Mouse (Mus musculus): ENCODE results near the gene Ccdc158.
A peak's percentile ranks its signal among the peaks of the same experiment; 100 is the strongest.

The Ccdc158 gene

DNA sequence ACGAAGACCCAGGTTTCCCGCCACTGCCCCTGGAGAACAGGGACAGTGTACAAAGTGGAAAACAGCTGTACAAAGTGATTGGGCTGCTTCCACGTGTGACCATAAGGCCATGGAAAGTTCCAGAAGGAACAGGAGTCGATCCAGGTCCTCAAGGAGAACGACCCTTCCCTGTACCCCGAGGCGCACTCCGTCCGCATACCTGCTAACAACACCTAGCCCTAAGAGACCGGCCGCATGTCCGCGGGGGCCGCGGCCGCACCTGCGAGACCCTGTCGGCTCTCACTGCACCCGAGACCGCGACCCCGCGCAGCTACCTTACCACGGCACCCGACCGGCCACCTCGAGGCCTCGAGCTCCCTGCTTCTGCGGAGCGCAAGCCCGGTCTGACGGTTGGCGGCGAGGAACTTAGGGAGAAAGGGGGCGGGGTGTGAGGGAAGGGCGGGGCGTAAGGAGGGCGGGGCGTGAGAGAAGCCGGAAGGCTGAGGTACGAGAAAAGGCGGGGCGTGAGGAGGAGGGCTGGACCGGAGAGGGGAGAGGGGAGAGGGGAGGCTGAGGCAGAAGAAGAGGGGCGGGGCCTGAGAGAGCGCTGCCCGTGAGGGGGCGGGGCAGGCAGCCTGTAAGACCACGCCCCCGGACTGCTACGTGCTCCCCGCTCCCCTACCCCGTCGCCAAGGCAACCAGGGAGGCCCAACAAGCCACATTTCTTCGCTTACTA is at the start of gene Ccdc158:
Gene Ccdc158, minus strand, starts transcription at position 413 of the 715 bp plus-strand sequence.
- peak; percentile 78 for DNase-seq (ENCODE audit: low read depth)

DNA sequence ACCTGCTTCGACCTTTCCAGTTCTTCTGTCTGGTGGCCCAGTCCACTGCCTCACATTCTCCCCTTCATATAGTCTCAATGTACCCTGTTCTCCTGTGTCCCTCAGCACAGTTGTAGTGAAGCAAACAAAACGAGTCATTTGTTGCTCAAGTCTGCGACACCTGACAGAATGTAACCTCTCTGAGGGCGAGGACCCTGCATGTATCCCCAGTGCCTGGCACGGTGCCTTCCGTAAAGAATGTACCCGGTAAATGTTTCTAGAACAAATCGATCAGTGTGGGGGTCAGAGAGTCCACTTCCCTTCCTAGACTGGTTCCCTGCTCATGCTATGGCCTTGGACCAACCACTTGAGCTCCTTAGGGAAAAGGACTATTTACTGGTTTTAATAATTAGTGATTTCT is 46.5 kb upstream of the Ccdc158 start:
- no peak for DNase-seq (ENCODE audit: low read depth)

- no peak for DNase-seq (ENCODE audit: low read depth)
Measured at GRCm38 (mm10) chr5:92718856-92719255, 43.8 kb upstream of the Ccdc158 start.

- no peak for DNase-seq (ENCODE audit: low read depth)
Measured at GRCm38 (mm10) chr5:92717666-92718360, 42.7 kb upstream of the Ccdc158 start.

DNA sequence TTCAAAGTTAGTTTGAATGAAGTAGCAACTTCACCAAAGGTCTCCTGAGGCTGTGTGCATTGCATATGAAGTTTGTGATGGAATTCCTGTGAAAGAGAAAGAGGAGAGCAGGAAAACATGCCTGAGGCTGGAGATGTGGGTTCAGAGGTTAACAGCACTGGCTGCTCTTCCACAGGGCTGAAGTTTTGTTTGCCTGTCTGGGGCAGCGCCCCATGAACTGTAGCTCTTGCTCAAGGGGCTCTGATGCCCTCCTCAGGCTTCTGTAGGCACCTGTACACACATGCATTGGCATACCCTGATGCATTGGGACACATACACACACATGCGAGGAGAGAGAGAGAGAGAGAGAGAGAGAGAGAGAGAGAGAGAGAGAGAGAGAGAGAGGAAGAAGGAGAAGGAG is 40.8 kb upstream of the Ccdc158 start:
- no peak for DNase-seq (ENCODE audit: low read depth)

- DNase-seq (ENCODE audit: low read depth): no peak
Measured at GRCm38 (mm10) chr5:92715319-92715718, 40.2 kb upstream of the Ccdc158 start.

DNA sequence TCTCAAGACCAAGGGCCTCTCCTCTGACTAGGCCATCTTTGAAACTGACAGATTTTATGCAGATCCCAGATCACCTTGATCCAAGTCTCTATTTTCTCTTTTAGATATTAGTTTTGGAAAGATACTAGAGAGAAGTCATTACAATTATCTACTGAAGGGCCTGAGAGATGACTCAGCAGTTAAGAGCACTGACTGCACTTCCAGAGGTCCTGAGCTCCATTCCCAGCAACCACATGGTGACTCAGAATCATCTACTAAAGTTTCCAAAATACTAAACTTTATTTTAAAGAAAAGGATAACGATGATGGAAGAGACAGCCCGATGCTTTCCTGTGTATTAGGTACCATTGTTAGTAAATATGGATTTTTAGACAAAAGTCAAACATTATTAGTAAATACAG is 39.8 kb upstream of the Ccdc158 start:
- no peak for DNase-seq (ENCODE audit: low read depth)

GRCm38 (mm10) chr5:92712621-92713395 is 37.7 kb upstream of the Ccdc158 start:
- DNase-seq (ENCODE audit: low read depth): no peak

- DNase-seq (ENCODE audit: low read depth): no peak
Measured at GRCm38 (mm10) chr5:92711666-92712290, 36.7 kb upstream of the Ccdc158 start.

DNA sequence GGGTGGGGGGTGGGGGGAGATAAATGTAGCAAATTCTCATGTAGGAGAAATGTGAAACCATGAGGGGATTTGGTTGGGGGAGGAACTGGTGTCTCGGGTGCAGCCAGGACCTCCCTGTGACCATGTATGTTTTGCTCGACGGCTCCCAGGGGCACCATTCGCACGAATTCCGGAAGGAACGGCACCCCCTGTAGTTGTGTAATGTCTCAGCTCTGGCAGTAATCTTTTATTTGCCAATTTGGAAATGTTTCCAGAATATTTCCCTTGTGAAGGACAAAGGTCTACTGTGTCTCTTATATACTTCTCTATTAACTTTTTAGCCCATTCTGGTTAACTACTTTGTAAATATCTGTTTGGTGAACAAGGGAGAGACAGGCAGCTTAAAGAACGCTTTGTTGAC is 35.7 kb upstream of the Ccdc158 start:
- no peak for DNase-seq (ENCODE audit: low read depth)

GRCm38 (mm10) chr5:92707921-92708491 is 32.9 kb upstream of the Ccdc158 start:
- no peak for DNase-seq (ENCODE audit: low read depth)

DNA sequence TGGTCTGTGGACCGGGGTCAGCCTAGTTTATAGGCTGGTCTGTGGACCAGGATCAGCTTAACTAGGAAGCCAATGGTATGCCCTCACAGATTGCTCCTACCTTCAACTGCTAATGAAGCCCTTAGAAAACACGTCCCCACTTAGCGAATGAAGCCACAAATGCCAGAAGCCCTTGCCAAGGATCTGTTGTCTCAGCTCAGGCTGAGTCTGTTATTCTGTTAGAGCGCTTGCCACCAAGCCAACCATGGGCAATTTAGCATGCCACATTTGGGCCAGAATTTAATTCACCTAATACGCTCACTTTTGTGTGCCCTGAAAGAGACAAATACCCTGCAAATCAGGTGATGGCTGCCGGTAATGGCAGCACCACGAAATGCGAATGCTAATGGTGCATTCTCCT is 28.6 kb upstream of the Ccdc158 start:
- DNase-seq (ENCODE audit: low read depth): no peak

- DNase-seq (ENCODE audit: low read depth): no peak
Measured at GRCm38 (mm10) chr5:92701750-92702149, 26.7 kb upstream of the Ccdc158 start.

GRCm38 (mm10) chr5:92698837-92699529 is 23.9 kb upstream of the Ccdc158 start:
- no peak for DNase-seq (ENCODE audit: low read depth)

- no peak for DNase-seq (ENCODE audit: low read depth)
Measured at GRCm38 (mm10) chr5:92698131-92698836, 23.2 kb upstream of the Ccdc158 start.

DNA sequence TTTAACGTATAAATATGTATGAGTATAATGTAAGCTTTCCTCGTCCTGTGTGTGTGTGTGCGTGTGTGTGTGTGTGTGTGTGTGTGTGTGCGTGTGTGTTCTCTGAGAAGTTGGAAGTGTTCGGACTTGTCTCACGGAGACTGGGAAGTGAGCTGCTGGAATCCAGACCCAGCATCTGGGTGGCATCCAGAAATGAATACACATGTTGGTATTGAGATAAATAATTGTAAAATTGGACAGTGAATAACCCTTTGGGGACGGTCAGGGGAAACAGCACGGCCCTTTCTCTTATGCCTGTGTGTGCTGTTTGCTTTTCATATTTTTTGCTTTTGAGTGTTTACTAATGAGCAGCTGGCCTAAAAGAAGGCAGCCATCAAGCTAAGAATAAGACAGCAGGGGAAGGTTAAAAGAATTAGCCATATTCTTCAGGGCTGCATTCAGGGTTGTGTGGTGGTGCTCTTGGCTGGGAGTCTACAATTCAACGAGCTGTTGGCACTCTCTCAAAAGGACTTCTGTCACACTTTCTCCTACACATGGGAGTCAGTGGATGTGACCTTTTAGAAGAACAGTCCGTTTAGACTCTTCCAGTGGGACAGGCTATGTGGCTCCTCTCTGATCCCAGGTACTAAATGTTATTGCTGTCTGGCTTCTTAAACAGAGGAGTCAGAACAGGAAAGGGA is 19.4 kb upstream of the Ccdc158 start:
- no peak for DNase-seq (ENCODE audit: low read depth)

- DNase-seq (ENCODE audit: low read depth): no peak
Measured at GRCm38 (mm10) chr5:92693744-92694143, 18.7 kb upstream of the Ccdc158 start.

DNA sequence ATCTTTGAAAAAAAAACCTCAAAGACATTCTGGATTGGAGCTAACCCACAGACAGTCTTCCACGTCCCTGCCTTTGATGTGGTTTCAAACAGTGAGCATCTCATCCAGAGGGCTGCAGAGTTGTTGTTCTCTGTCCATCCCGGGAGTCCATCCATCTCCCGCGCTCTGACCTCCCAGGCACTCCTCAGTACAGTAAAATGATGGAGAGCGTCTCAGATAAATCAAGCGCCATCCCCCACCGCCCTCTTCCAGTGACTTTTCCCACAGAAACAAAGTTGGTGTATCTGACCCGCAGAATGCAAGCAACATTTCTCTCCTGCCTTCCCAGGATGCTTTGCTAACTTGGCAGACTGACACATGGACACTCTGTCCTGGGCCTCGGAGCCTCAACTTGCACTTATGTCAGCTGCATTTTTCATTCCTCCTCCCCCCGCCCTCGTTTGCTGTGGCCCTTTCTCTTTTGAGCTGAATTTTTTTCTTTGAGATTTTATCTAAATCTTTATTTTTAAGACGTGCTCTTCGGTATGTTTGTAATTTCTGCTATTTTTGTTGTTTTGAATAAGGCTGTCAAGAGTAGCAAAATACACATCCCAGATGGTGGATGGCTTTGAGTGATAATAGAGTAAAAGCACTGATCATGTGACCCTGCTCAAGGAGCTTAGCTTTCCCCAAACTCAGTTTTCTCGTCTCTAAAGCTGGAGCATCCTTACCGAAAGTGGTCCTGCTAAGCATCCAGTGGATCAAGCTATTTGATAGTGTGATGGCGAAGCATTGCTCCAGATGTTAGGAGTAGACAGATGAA is 17.3 kb upstream of the Ccdc158 start:
- no peak for DNase-seq (ENCODE audit: low read depth)

GRCm38 (mm10) chr5:92688569-92688968 is 13.5 kb upstream of the Ccdc158 start:
- DNase-seq (ENCODE audit: low read depth): no peak
